In genomic region chr19:53653624-53654467, GRCm38 (mm10) we compare ENCODE assay signal across 8 mouse cellular contexts. TPM values are rescaled to one million over a fixed set of nuclear protein-coding genes. Genes with fewer than 3 reads are reported as not detected.
A peak's percentile ranks its signal among the peaks of the same experiment; 100 is the strongest.
DNase-seq lines count a peak whose midpoint lies in the region; ATAC-seq and TF ChIP-seq lines count a peak whose summit lies in the region.

No protein-coding gene starts in this region.

- no peaks in the 10 kb centered on the region for H3K27me3 ChIP-seq in heart, postnatal 0 days (ENCODE audit: control insufficient read depth, insufficient read depth, low read length)
- H3K27me3 ChIP-seq in limb, embryonic 13.5 days = peaks cover 53% of the 10 kb centered on the region
- no peaks in the 10 kb centered on the region for H3K27me3 ChIP-seq in stomach, embryonic 14.5 days (ENCODE audit: control insufficient read depth, insufficient read depth, low read length)

- H3K4me1 ChIP-seq in heart, postnatal 0 days (ENCODE audit: control insufficient read depth, insufficient read depth) = peaks cover 30% of the 10 kb centered on the region; the same call in 1 of the 2 replicates
- peaks cover 38% of the 10 kb centered on the region for H3K4me1 ChIP-seq in limb, embryonic 13.5 days
- H3K4me1 ChIP-seq in stomach, embryonic 14.5 days (ENCODE audit: control insufficient read depth, insufficient read depth, low read length) = peaks cover 18% of the 10 kb centered on the region

- no peaks in the 10 kb centered on the region for H3K36me3 ChIP-seq in heart, postnatal 0 days (replicated peaks; ENCODE audit: control insufficient read depth, insufficient read depth, low read length)
- 0 out of 2 replicates have a peak, but pooled peaks cover 7% of the 10 kb centered on the region for H3K36me3 ChIP-seq in limb, embryonic 13.5 days
- H3K36me3 ChIP-seq in stomach, embryonic 14.5 days (ENCODE audit: control insufficient read depth, insufficient read depth, low read length) = peaks cover 4% of the 10 kb centered on the region; the same call in 1 of the 2 replicates

- WGBS in heart, postnatal 0 days = 33% methylated on average over 20 of the region's 20 CpGs
- 19% methylated on average over 20 of the region's 20 CpGs for WGBS in limb, embryonic 13.5 days
- 62% methylated on average over 20 of the region's 20 CpGs for WGBS in stomach, embryonic 14.5 days

- peak overlapping the region; percentile 91 for H3K27ac ChIP-seq in heart, postnatal 0 days (ENCODE audit: low read depth)
- H3K27ac ChIP-seq in limb, embryonic 13.5 days = peak overlapping the region; percentile 63; the same call in 1 of the 2 replicates
- H3K27ac ChIP-seq in stomach, embryonic 14.5 days (ENCODE audit: low read length) = no peak overlapping the region; the same call in 1 of the 2 replicates

- H3K9ac ChIP-seq in heart, postnatal 0 days (replicated peaks; ENCODE audit: low read depth, low read length) = peak overlapping the region; percentile 42
- no peak overlapping the region for H3K9ac ChIP-seq in limb, embryonic 13.5 days
- H3K9ac ChIP-seq in stomach, embryonic 14.5 days (replicated peaks; ENCODE audit: low read depth, low read length) = no peak overlapping the region

- H3K4me3 ChIP-seq in heart, postnatal 0 days (ENCODE audit: low read depth, low read length) = no peak overlapping the region
- peak overlapping the region; percentile 11; the same call in 1 of the 2 replicates for H3K4me3 ChIP-seq in limb, embryonic 13.5 days
- no peak overlapping the region for H3K4me3 ChIP-seq in stomach, embryonic 14.5 days (ENCODE audit: low read depth, low read length)

- peak; percentile 85 for ATAC-seq in heart, postnatal 0 days (ENCODE audit: insufficient read depth, low read depth)
- ATAC-seq in limb, embryonic 13.5 days (ENCODE audit: low FRiP score, low read depth) = peak; percentile 87
- peak; percentile 46; the same call in 1 of the 2 replicates for ATAC-seq in stomach, embryonic 14.5 days (ENCODE audit: insufficient number of reproducible peaks, insufficient read depth, low FRiP score, low read depth)
- no peak for ATAC-seq in megakaryocyte, adult 5-6 weeks (ENCODE audit: poor library complexity, severe bottlenecking)

- no peak for TF ChIP-seq EP300 in heart, postnatal 0 days (IDR thresholded peaks at IDR 0.05; ENCODE audit: low read depth)

- TF ChIP-seq CTCF in heart, postnatal 0 days (IDR thresholded peaks at IDR 0.05; ENCODE audit: low read depth) = no peak; the same call in 1 of the 2 replicates

- peak overlapping the region; percentile 47 for H3K4me2 ChIP-seq in heart, postnatal 0 days (ENCODE audit: low read depth, low read length)
- peak overlapping the region; percentile 57 for H3K4me2 ChIP-seq in limb, embryonic 13.5 days (replicated peaks)
- H3K4me2 ChIP-seq in stomach, embryonic 14.5 days (replicated peaks; ENCODE audit: low read depth, low read length) = no peak overlapping the region

- H3K9me3 ChIP-seq in heart, postnatal 0 days (replicated peaks; ENCODE audit: control insufficient read depth, low read length) = no peaks in the 10 kb centered on the region
- no peaks in the 10 kb centered on the region for H3K9me3 ChIP-seq in limb, embryonic 13.5 days
- H3K9me3 ChIP-seq in stomach, embryonic 14.5 days (ENCODE audit: control insufficient read depth, low read depth, low read length) = no peaks in the 10 kb centered on the region

- DNase-seq in embryo, embryonic 11 days = peak; percentile 58
- no peak for DNase-seq in embryo, embryonic 10.5 days (ENCODE audit: low spot score)
- peak; percentile 43 for DNase-seq in Muller cell, postnatal 12 days (ENCODE audit: inconsistent ontology term)
- DNase-seq in heart, postnatal 0 days (ENCODE audit: low spot score) = peak; percentile 85
- DNase-seq in cerebellum, postnatal 4 days (ENCODE audit: low spot score in 2 of 2) = no peak

RNA-seq across cellular contexts. Expression of gene Rbm20, which starts 23.3 kb away (rescaled TPM):
- 328 and 340 TPM in 2 replicates for total RNA-seq in heart, postnatal 0 days (2014; rRNA removed; ENCODE audit: low replicate concordance)
- 58.5 and 65.2 TPM in 2 replicates for polyA plus RNA-seq in heart, postnatal 0 days (2015; fragmentation: Nextera tagmentation; extraction: Ambion mirVana)
- polyA plus RNA-seq in limb, embryonic 13.5 days (2015; fragmentation: Nextera tagmentation; extraction: Ambion mirVana) = 3.7 and 5.1 TPM in 2 replicates
- polyA plus RNA-seq in stomach, embryonic 14.5 days (2014; fragmentation: Nextera tagmentation; extraction: Ambion mirVana) = 0.78 and 0.95 TPM in 2 replicates
- not detected in 2 replicates for total RNA-seq in megakaryocyte, adult 5-6 weeks (2015)
- total RNA-seq in megakaryocyte, adult 5-6 weeks (2017) = 0.11 TPM in 1 of 2 replicates, not detected in the other

RNA-seq across cellular contexts. Expression of gene Smc3, which starts 53.6 kb away (rescaled TPM):
- total RNA-seq in heart, postnatal 0 days (2014; rRNA removed; ENCODE audit: low replicate concordance) = 8.3 and 19.5 TPM in 2 replicates
- 24.1 and 25.3 TPM in 2 replicates for polyA plus RNA-seq in heart, postnatal 0 days (2015; fragmentation: Nextera tagmentation; extraction: Ambion mirVana)
- polyA plus RNA-seq in limb, embryonic 13.5 days (2015; fragmentation: Nextera tagmentation; extraction: Ambion mirVana) = 79.1 and 83.6 TPM in 2 replicates
- 78.8 and 78.9 TPM in 2 replicates for polyA plus RNA-seq in stomach, embryonic 14.5 days (2014; fragmentation: Nextera tagmentation; extraction: Ambion mirVana)
- 91.2 and 91.7 TPM in 2 replicates for total RNA-seq in megakaryocyte, adult 5-6 weeks (2015)
- total RNA-seq in megakaryocyte, adult 5-6 weeks (2017) = 108 and 122 TPM in 2 replicates

Comparison
In these comparisons a context has a peak if more than half of its experiments do, and no peak if none do; other contexts are left out.
1. DNase-seq: peak in embryo, embryonic 11 days (single experiment), Muller cell, postnatal 12 days (single experiment) and heart, postnatal 0 days (single experiment); none in embryo, embryonic 10.5 days (single experiment) and cerebellum, postnatal 4 days (0 of 2).